Mouse (Mus musculus): Measurements from ENCODE around the gene Ppp1r12b.

The Ppp1r12b gene

GRCm38 (mm10) chr1:134721486-134721885, 234.3 kb downstream of the Ppp1r12b start:
- no peak for DNase-seq (ENCODE audit: low spot score in 2 of 2)

GRCm38 (mm10) chr1:134719718-134720304, 235.9 kb downstream of the Ppp1r12b start:
- DNase-seq (ENCODE audit: low spot score in 2 of 2) = peak; percentile 20 to 30

- DNase-seq (ENCODE audit: low spot score in 2 of 2) = no peak
Measured at GRCm38 (mm10) chr1:134715092-134715491, 240.7 kb downstream of the Ppp1r12b start.

- DNase-seq (ENCODE audit: low spot score in 2 of 2) = no peak
Measured at GRCm38 (mm10) chr1:134714166-134714565, 241.6 kb downstream of the Ppp1r12b start.

- DNase-seq (ENCODE audit: low spot score in 2 of 2) = no peak
Measured at GRCm38 (mm10) chr1:134713421-134713969, 242.2 kb downstream of the Ppp1r12b start.

- no peak for DNase-seq (ENCODE audit: low spot score in 2 of 2)
Measured at GRCm38 (mm10) chr1:134712781-134713299, 242.9 kb downstream of the Ppp1r12b start.

- no peak for DNase-seq (ENCODE audit: low spot score in 2 of 2)
Measured at GRCm38 (mm10) chr1:134711653-134712052, 244.1 kb downstream of the Ppp1r12b start.

- DNase-seq (ENCODE audit: low spot score in 2 of 2) = no peak
Measured at GRCm38 (mm10) chr1:134711061-134711460, 244.7 kb downstream of the Ppp1r12b start.

- no peak for DNase-seq (ENCODE audit: low spot score in 2 of 2)
Measured at GRCm38 (mm10) chr1:134709411-134710306, 246.1 kb downstream of the Ppp1r12b start.

- peak; percentile 56 to 58 for DNase-seq (ENCODE audit: low spot score in 2 of 2)
Measured at GRCm38 (mm10) chr1:134708801-134709385, 246.8 kb downstream of the Ppp1r12b start.

- DNase-seq (ENCODE audit: low spot score in 2 of 2) = no peak
Measured at GRCm38 (mm10) chr1:134708274-134708673, 247.5 kb downstream of the Ppp1r12b start.

- DNase-seq (ENCODE audit: low spot score in 2 of 2) = no peak
Measured at GRCm38 (mm10) chr1:134707516-134707915, 248.2 kb downstream of the Ppp1r12b start.

- no peak for DNase-seq (ENCODE audit: low spot score in 2 of 2)
Measured at GRCm38 (mm10) chr1:134706549-134706948, 249.2 kb downstream of the Ppp1r12b start.

All from right cerebral cortex, adult 2 months (tissue).